Mouse (Mus musculus) retina, adult 2 months (tissue): ENCODE measurements at regions not wholly inside any gene's neighbourhood (a gene's known extent, or its start where the extent isn't known, plus 50 kb on each side); places are given as distances from the start of the nearest gene placed in this dataset.

Experiments
- DNase-seq: peaks from one replicate; pipeline ENCODE4 v3.0.0-alpha.2; 2012; ENCODE audit warnings: low read depth, low spot score

DNA sequence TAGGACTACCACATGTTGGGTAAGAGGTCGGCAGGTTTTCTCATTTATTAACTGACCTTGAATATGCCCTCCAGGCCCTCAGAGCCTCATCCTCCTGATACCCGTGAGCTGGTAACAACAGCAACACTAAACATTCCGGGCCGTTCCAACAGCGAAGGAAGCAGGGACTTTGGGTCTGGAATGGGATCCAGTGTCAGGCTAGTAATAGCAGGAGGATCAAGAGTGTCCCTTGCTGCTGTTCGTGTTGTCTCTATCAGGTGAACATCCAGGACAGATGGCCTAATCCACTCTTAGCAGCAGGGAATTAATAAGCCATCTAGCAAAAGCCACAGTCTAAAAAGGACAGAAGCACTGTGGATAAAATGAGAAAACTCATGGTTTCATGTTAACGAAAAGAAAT, 106.7 kb downstream of the Cpeb2 start:
- DNase-seq, result no peak

DNA sequence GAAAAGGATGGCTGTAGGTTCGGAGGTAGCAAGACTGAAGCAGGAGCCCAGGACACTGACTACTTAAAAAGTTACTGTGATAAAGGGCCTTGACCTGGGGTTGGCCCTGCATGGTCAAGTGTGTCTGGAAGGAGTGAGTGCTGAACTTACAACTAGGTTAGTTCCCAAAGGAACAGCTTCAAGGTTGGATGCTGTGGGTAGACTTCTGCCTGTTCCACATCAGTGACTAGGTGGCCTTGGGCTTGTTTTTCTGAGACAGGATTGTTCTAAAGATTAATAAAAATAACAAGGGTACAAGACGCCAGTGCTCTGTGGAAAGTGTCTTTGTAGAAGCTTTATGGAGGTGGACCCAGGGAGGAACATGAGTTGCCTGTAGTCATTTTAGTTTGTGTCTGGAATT, 108.5 kb downstream of the Cpeb2 start:
- DNase-seq, result no peak

DNA sequence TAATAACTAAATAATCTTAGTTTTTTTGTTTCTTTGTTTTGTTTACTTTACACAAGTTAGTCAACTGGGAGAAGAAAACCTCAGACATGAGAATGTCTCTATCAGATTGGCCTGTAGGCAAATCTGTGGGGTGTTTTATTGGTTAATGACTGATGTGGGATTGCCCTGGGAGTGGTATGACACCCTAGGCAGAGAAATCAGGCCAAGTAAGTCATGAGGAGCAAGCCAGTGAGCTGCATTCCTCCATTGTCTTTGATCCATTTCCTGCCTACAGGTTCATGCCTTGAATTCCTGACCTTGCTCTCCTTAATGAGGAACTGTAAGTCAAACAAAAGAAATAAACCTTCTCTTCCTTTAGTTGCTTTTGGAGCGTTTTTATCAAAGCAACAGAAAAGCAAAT, 111.5 kb downstream of the Cpeb2 start:
- no peak for DNase-seq

DNA sequence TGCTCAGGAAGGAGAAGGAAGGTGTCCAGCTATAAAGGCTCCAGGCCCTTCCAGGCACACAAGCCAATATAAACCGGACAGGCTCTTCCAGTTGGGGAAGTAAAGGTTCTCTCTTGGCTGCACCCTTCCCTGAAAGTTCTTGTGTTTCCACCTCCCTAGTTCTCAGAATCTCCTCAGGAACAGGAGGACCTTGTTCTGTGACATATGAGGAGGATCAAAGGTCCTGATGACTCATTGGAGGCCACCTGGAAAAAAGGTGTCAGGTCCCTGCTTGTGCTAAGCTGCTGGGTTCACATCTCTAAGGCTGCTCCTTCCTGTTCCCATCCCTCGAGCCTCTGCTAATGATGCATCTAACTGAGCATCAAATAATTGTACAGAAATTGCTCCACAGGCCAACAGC, 118.0 kb downstream of the Cpeb2 start:
- DNase-seq, result no peak

DNA sequence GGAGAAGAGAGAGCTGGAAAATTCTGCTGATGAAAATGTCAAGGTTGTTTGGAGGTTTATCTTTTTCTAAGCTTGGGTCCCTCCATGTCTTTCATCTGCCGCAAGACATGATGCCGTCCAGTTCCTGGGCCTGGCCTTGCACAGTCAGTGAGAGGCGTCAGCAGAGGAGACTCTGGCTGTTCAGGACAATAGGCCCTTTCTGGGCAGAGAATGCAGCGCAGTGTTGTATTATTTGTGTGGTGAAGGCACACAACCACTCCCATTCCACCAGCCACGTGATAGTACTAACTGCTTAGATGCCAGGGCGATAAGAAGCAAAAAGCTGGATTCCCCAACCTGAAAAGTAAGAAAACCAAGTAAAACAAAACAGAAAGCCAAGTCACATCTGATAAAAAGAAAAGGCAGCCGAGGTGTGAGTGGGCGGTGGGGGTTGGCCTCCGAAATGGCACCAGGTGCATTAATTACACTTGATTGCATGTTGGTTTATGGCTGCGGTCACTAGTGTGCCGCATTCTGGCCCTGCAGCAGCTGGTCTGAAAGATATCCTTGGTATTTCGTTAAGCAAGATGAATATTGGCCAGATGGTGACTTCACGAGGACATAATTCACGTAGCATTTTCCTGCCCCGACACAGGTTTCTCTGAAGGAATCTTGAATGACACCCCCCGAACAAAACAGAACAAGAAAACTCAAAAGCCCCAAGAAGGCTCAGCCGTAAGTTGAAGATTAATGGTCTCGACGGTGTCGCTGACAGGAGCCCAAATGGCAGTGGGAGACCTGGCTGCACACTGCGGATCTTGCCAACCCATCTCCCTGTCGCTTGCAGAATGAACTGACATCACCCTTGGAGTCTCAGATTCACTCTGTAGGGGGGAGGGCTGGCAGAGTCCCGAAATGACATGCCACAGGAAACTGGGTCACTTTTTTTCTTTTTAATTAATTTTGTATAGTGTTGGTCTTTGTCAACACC, 120.3 kb downstream of the Cpeb2 start:
- DNase-seq, result no peak

DNA sequence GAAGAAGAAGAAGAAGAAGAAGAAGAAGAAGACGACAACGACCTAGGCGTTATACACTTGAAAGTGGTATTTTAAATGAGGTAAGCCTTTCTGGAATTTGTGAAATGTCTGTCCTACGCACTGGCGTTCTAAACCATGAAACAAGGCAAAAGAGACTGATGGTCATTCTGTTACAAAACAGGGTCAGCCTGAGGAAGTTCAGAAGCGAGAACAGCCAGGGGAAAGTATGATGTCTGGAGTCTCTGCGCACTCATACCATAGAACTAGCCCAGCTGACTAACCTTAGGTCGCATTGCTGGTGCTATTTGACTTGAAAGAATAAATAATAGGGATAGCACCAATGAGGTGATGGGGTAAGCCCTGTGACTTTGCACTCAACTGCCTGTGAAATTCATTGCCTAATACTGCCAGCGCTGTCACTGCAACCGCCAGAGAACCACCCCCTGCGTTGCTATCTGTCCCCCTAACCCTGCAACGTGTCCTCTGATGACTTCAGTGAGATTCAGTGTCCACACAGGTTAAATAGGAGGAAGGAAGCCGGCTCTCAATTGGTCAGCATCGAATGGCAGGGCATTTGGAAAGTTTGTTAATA, 121.5 kb downstream of the Cpeb2 start:
- DNase-seq, result no peak

DNA sequence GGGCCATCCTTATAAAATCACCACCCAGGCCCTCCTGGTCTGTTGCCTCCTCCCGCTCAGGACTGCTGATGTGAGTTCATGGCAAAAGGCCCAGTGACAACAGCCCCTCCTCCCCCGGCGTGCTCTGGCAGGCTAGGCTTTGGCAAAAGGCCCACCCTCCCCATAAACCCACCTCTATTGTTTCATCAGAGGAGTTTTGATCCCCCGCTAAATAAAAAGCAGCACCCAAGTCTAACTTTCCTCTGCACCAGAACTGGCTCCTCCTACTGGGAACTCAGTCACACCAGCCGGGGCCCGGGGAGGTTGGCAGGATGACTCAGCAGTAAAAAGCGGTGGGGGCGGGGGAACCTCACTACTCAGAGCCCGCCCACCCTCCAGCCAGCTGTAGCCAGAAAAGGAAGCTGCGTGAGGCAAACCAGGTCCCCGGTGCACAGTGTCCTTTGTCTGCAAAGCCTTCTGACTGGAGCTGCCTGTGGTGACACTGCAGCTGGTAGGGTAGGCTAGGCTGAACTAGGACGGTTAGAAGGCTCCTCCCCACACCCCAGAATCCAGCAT, 122.1 kb downstream of the Cpeb2 start:
- DNase-seq, result no peak

DNA sequence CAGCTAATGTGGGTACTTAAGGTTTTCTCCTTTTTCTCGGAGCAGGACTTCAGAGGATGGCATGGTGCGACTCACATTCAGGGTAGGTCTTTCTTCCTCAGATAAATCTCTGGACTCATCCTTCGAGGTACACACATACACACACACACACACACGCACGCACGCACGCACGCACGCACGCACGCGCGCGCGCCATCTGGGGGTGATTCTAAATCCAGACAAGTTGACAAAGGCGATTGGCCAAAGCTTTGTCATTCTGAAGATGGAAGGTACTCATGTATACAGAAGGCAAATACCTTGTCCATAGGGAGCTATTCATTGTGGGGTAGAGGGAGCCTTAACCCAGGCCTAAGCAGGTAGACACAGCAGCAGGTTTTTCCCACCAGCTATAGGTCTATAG, 122.9 kb downstream of the Cpeb2 start:
- DNase-seq, result no peak

DNA sequence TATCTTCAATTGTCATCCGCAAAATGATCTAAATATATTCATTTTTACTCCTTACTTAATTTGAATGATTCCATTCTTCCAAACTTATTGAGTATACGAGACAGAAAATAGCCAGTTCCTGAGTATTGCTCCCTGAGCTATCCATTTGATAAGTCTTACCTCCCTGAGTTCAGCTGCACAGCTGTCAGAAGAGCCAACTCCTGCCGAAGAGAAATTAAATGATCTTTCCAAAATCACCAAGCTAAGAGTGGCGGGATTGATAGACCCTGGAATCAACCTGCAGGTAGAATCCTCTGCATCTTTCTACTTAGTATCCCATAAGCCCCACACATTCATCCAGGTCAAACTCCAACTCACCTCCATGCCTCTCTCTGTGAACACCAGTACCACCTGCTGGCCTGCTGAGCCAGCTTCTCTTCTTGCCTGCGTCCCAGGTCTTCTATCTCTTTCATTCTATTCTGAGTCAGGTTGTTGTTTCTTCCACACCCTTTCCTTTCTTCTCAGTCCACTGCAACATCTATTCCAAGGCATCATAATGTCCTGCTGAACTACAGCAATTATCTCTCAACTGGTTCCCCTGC, 124.2 kb downstream of the Cpeb2 start:
- DNase-seq, result no peak

DNA sequence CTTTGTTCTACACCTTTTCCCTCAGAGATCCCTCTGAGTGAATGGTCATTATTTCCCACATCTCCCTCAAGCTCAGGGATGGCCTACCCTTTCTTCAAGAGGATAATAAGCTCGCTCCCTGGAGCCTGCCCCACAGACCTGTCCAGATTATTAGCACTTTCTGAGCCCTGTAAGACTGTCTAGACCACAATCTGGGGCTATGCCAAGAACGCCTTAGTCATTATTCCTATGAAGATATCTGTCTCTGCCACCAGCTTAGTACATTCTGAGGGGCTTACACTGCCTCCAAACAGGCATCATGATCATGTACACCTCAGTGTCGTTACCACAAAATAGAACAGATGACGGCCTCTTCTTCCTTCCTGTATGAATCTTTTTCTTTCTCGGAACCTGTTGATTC, 124.9 kb downstream of the Cpeb2 start:
- DNase-seq, result no peak

DNA sequence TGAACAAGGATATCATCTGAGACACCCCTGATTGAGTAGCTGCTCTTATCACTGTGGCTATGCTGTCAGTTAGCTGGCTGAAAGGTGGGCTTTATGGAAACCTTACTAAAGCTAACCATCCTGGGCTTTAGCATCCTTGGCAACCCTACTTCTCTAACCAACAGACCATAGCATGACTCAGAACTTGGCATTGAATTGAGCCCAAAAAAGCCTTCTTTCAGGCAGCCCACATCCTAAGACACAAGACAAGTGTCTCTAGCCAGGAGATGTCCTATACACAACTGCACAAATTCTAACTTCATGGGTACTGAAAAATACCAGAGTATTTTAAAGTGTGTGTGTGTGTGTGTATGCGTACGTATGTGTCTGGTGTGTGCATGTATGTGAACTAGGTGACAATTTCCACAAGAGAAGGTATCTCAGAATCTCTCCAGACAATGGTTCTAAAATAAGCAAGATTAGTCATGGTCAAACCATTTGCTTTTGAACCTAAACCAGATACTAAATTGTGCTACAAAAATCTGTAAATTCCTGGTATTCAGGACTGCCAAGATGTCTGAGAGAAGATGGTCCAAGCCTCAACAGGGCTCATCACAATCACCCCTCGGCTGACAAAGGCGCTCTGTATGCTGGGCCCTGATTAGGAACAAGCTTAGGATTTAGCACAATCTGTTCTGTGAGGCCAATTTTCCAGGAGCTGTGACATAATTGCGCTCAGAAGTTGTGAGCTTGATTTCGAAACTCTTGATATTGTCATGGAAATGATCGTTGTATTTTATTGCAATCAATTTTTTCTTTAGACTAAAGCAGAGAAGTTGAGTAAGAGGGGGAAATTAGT, 126.2 kb downstream of the Cpeb2 start:
- DNase-seq, result no peak

DNA sequence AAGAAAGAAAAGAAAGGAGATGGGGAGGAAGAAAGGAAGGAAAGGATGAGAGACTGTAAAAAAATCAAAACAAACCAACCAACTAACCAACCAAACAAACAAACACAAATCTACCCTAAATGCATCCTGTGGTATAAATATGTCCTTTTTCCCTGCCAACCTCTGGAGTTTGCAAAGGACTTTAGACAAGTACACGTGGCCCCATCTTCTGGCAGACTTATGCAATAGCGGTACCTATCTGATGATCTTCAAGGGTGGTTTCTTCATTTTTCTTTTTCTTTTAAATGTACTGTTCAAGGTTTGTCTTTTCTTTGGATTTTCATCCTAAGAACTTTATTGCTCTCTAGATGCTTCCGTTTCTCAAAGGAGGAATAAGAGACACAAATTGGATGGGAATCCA, 127.3 kb downstream of the Cpeb2 start:
- no peak for DNase-seq

DNA sequence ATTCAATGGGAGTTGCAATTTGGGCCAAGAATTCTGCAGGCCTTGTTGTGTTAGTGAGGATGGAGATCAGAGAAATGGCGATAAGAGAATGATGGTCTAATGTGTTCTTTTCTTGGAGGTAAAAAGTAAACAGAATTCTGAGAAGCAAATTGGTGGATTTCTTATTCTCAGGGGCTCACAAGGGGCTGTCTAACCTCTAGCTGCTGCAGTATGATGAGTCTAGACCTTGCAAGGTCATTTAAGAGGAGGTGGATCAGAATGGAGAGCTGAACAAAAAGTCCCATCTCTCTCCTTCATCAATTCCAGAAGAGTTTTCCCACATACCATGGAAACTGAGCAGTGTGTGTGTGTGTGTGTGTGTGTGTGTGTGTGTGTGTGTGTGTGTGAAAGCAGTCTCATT, 128.1 kb downstream of the Cpeb2 start:
- DNase-seq, result no peak

DNA sequence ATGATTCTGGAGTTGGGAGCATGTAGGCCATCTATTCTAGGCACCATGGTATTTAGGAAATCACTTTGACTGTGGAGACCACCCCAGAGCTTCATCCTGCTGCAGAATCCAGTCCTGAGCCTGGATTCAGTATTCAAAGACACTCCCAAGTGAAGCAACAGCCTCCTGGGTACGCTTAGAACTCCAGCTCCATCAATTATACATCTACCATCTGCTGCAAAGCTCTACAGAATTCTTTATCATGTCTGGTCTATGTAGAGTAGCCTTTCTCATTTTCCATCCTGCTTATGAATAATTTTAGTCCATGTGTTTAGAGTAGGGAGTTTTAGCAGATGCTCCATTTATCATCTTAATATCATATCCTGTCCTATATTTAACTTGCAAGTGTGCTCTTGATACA, 139.4 kb downstream of the Cpeb2 start:
- no peak for DNase-seq

DNA sequence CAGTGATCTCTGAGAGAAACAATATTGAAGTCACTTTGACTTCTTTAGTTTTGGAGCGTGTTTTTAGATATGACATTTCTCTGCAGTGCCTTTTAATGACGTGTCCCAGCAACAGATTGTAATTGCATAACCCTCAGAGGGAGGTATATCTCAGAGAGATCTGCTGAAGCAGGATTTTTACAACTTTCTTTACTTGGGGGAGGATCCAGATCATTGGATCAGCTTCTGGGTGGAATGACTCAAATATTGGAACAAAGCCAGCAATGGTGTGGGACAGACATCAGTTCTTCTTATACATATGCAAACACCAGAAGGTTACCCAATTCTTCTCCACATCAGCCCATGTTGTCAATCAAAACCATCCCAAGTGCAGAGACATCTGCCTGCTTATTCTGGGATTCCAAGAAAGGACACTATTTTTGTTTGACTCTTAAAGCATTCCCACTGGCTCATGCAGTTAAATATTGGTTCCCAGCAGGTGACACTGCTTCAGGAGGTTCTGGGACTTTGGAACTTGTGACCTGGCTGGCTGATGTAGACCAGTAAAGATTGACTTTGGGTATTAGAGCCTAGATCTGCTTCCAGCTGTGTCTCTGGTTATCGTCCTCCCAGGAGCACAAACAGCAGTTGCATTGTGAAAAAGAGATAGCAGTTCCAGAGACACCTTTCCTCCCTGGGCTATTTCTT, 130.5 kb upstream of the C1qtnf7 start:
- DNase-seq, result no peak

DNA sequence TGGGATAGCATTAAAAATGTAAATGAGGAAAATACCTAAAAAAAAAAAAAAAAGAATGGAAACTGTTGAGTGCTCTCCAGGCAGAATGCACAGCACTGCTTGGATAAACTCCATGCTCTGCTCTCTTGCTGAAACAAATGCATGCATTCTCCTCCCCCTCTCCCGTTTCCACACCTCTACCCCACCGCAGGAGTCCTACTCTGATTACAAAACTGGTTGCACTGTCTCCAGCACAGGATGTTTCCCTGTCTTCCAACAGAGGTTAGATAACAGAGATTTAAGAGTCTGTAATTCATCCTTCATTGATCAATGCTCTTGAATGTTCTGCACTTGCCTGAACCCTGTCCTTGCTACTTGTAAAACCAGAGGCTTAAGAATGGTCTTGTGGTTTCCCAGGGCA, 124.3 kb upstream of the C1qtnf7 start:
- no peak for DNase-seq

DNA sequence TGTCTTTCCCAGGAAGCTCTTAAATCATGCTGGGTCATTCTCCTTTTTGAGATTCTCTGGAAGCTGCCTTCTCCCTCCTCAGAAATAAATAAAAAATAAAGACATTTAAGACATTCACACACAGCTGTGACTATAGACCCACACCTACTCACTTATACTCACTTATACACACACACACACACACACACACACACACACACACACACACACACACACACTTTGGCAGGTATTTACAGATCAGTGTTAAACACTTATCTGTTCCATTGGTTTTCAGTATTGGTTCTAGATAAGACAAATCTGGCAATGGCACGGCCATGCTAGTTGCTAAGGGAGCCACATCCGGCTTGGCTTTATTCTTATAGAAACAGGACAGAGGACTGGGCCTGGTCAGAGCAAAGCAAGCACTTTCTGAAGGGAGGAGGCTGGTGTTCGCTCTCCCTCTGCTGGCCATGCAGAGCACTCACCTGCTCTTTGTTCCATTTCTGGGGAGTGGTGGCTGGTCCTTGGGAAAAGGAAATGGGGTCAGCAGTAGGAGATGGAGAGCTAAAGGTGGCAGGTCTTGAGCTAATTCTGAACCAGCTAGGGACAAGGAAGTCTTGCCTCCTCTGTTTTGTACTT, 123.8 kb upstream of the C1qtnf7 start:
- DNase-seq, result peak; percentile 8

DNA sequence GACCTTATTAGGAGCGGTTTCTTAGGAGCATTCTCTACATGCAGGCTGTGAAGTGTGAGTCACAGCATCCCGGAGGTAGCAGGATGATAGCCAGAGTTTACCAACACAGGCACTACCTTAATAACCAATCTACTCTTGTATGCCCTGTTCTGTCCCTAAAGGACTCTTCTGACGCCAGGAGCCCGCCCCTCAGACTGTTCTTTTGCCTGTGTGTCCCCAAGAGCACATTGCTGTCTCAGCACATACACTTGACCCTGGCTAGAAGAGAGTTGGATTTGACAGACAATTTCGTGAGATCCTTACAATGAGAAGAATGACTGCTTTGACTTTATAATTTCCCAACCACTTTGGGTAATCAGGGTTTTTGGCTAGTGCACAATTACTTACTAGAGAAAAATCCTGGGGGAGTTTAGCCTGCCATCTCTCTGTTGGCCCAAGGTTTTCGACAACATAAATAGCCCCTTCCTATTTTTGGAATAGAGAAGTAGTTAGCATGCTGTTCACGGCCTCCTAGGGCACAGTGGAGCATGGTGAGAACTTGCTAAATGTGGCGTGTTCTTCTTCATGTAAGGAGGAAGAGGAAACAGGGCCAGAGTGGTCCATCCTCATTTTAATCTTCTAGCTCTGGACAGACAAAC, 122.3 kb upstream of the C1qtnf7 start:
- no peak for DNase-seq

DNA sequence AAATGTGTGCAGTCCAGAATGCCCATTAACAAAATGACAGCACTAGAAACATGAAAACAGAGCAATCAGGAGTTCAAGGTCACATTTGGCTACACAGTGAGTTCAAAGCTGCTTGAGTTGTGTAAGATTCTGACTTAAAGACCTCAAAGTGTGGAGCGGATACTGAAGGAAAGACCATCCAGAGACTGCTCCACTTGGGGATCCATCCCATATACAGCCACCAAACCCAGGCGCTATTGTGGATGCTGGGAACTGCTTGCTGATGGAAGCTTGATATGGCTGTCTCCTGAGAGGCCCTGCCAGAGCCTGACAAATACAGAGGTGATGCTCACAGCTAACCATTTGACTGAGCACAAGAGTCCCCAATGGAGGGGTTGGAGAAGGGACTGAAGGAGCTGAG, 98.1 kb upstream of the C1qtnf7 start:
- no peak for DNase-seq
